ENCODE assay signal across 13 mouse cellular contexts in the genomic region with DNA sequence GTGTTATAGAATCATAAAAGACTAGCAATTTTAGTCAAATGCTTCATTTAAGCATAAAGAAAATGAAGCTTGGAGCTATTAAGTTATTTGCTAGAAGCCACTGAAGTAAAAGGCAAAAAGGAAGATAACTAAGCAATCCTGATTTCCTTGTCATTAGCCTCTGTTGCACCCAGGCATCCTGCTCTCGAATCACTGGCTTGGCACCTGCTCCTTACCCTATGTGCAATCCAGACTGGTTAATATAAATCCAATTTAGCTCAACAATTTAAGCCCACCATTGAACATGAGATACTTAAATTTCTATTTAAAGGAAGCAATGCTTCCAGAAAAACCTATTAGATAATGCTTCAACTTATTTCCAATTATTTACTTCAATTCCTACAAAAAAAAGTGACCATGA.
"Had no signal": no experiment of that assay in that cellular context is flagged by ENCODE, and none has a peak within 500 bp of the region (broad histone marks: within the 10 kb centered on the region; RNA-seq: fewer than 3 reads in every experiment).

No protein-coding gene starts in this region.

- H3K4me3 ChIP-seq: liver, embryonic 13.5 days; midbrain, embryonic 13.5 days; myocyte; neural tube, embryonic 13.5 days; stomach, embryonic 15.5 days had no signal

- H3K9ac ChIP-seq: liver, embryonic 13.5 days; lung, embryonic 14.5 days; midbrain, embryonic 13.5 days; neural tube, embryonic 13.5 days; stomach, embryonic 15.5 days had no signal

- H3K27ac ChIP-seq: liver, embryonic 13.5 days; macrophage; midbrain, embryonic 13.5 days; neural tube, embryonic 13.5 days; stomach, embryonic 15.5 days had no signal

- H3K36me3 ChIP-seq: liver, embryonic 13.5 days; midbrain, embryonic 13.5 days; neural tube, embryonic 13.5 days; stomach, embryonic 15.5 days had no signal

- DNase-seq: kidney, postnatal 14 days; kidney, postnatal 4 days; liver, embryonic 13.5 days; lung, embryonic 14.5 days; spleen, adult 18-20 months; thymus, postnatal 25 days had no signal

- H3K4me2 ChIP-seq: liver, embryonic 13.5 days; lung, embryonic 14.5 days; midbrain, embryonic 13.5 days; neural tube, embryonic 13.5 days; stomach, embryonic 15.5 days had no signal

- H3K27me3 ChIP-seq: liver, embryonic 13.5 days; midbrain, embryonic 13.5 days; neural tube, embryonic 13.5 days; stomach, embryonic 15.5 days had no signal

- ATAC-seq: lung, postnatal 0 days; midbrain, embryonic 13.5 days; midbrain, embryonic 16.5 days had no signal

- H3K9me3 ChIP-seq: liver, embryonic 13.5 days; midbrain, embryonic 13.5 days; neural tube, embryonic 13.5 days; stomach, embryonic 15.5 days had no signal

- H3K4me1 ChIP-seq: liver, embryonic 13.5 days; midbrain, embryonic 13.5 days; neural tube, embryonic 13.5 days; stomach, embryonic 15.5 days had no signal
